Mouse (Mus musculus) neural tube, embryonic 15.5 days (tissue): ENCODE data around the gene Pfdn6. TPM values are rescaled to one million over a fixed set of nuclear protein-coding genes. Genes with fewer than 3 reads are reported as not detected.
"Not testable (repeated sequence)": the region's sequence is repeated elsewhere in the genome, so short reads cannot be mapped to it uniquely, and the experiment has no call there.

ENCODE experiments used
- ATAC-seq: fragments of 200-750 bp; cut with Nextera tagmentation; 2 replicates; pipeline ENCODE4 v1.8.0; 2017; ENCODE audit warnings: mild to moderate bottlenecking, moderate TSS enrichment, moderate library complexity; ENCODE audit not compliant: low FRiP score
- H3K27ac ChIP-seq: fragments of 300-500 bp; sonication (generic); replicated peaks from 2 replicates; pipeline ENCODE4 v1.5.1; 2015; ENCODE audit warnings: mild to moderate bottlenecking, inconsistent platforms
- H3K27me3 ChIP-seq: fragments of 300-500 bp; sonication (generic); replicated peaks from 2 replicates; pipeline ENCODE4 v1.6.1; 2015; ENCODE audit warnings: inconsistent platforms
- H3K36me3 ChIP-seq: fragments of 300-500 bp; sonication (generic); 2 replicates; pipeline ENCODE4 v1.6.1; 2015; ENCODE audit warnings: inconsistent platforms
- H3K4me1 ChIP-seq: fragments of 300-500 bp; sonication (generic); 2 replicates; pipeline ENCODE4 v1.6.1; 2015; ENCODE audit warnings: inconsistent platforms
- H3K4me2 ChIP-seq: fragments of 300-500 bp; sonication (generic); 2 replicates; pipeline ENCODE4 v1.6.1; 2015; ENCODE audit warnings: inconsistent platforms, mild to moderate bottlenecking, moderate library complexity
- H3K4me3 ChIP-seq: fragments of 300-500 bp; sonication (generic); replicated peaks from 2 replicates; pipeline ENCODE4 v1.5.1; 2015; ENCODE audit warnings: mild to moderate bottlenecking, inconsistent platforms
- H3K9ac ChIP-seq: fragments of 300-500 bp; sonication (generic); replicated peaks from 2 replicates; pipeline ENCODE4 v1.6.1; 2015; ENCODE audit warnings: mild to moderate bottlenecking, inconsistent platforms
- H3K9me3 ChIP-seq: fragments of 300-500 bp; sonication (generic); replicated peaks from 2 replicates; pipeline ENCODE4 v1.6.1; 2016; ENCODE audit warnings: inconsistent platforms
- WGBS: fragments of 180-500 bp; shearing (Covaris S2); methylation state at CpG from one replicate; pipeline ENCODE4 v1.1.7; 2015; ENCODE audit warnings: mixed read lengths; 5-methylcytosine and 5-hydroxymethylcytosine counted together
- polyA plus RNA-seq: library from polyadenylated mRNA; unstranded; fragments of >200 nt; fragmentation: Nextera tagmentation; extraction: Ambion mirVana; gene quantifications from 2 replicates; pipeline ENCODE4 v1.2.1, GENCODE M21; 2015

Pfdn6 gene
- polyA plus RNA-seq, 1 experiment from 2014 or later, result 183 TPM

GRCm38 (mm10) chr17:33954646-33955554, 14.8 kb upstream of the Pfdn6 start:
- Histone ChIP-seq H3K9me3 (no peaks in the 10 kb centered on the region), H3K4me2 (peak overlapping the region; percentile 83), H3K36me3 (peaks cover 35% of the 10 kb centered on the region), H3K27ac (peak overlapping the region; percentile 89), H3K4me3 (peak overlapping the region; percentile 85), H3K9ac (peak overlapping the region; percentile 90), H3K4me1 (peaks cover 67% of the 10 kb centered on the region), H3K27me3 (no peaks in the 10 kb centered on the region)
- WGBS, result under 1% methylated on average over 33 of the region's 33 CpGs
- peak; percentile 29; the same call in 1 of the 2 replicates for ATAC-seq

- peaks cover 75% of the 10 kb centered on the region for H3K4me1 ChIP-seq
- 34% methylated on average over 5 of the region's 5 CpGs for WGBS
- no peaks in the 10 kb centered on the region for H3K27me3 ChIP-seq
- H3K4me3 ChIP-seq, result peak overlapping the region; percentile 85
- peak overlapping the region; percentile 89; the same call in 1 of the 2 replicates for H3K27ac ChIP-seq
- ATAC-seq, result no peak
- H3K36me3 ChIP-seq, result peaks cover 34% of the 10 kb centered on the region
- H3K9me3 ChIP-seq, result no peaks in the 10 kb centered on the region
- H3K4me2 ChIP-seq, result peak overlapping the region; percentile 83
- peak overlapping the region; percentile 90 for H3K9ac ChIP-seq
These were observed 13.9 kb upstream of the Pfdn6 start for GRCm38 (mm10) chr17:33953961-33954565.

GRCm38 (mm10) chr17:33953310-33953709, 13.2 kb upstream of the Pfdn6 start:
- H3K4me3 ChIP-seq, result no peak overlapping the region
- WGBS, result 82% methylated on average over 3 of the region's 3 CpGs

DNA sequence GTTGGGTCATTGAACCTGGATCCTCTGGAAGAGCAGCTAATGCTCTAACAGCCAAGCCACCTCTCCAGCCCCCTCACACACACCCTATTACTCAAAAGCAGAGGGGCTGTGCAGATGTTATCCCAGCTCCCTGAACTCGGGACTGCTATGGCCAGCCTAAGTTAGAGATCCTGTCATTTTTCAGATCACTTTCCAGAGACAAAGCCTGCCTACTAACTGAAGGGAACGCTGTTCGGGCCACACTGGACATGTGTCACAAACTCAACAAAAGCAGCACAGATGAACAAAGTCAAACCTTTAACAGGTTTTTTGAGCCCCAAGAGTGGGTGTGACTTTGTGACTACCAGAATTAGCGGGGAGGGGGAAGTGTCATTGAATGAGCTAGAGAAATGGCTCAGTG, 12.7 kb upstream of the Pfdn6 start:
- Histone ChIP-seq H3K27ac (no peak overlapping the region), H3K9me3 (no peaks in the 10 kb centered on the region), H3K9ac (peak overlapping the region; percentile 18; the same call in 1 of the 2 replicates), H3K4me2 (no peak overlapping the region), H3K36me3 (peaks cover 31% of the 10 kb centered on the region), H3K4me3 (no peak overlapping the region), H3K27me3 (no peaks in the 10 kb centered on the region), H3K4me1 (peaks cover 85% of the 10 kb centered on the region)
- 80% methylated on average over 4 of the region's 4 CpGs for WGBS
- no peak for ATAC-seq

More at GRCm38 (mm10) chr17:33953310-33953709, 13.2 kb upstream of the Pfdn6 start:
- Histone ChIP-seq H3K27me3 (no peaks in the 10 kb centered on the region), H3K4me2 (peak overlapping the region; percentile 83; the same call in 1 of the 2 replicates), H3K36me3 (peaks cover 29% of the 10 kb centered on the region), H3K27ac (no peak overlapping the region), H3K9ac (peak overlapping the region; percentile 18; the same call in 1 of the 2 replicates), H3K4me1 (peaks cover 83% of the 10 kb centered on the region), H3K9me3 (no peaks in the 10 kb centered on the region)
- ATAC-seq, result no peak

- Histone ChIP-seq H3K4me2 (peak overlapping the region; percentile 96), H3K36me3 (peaks cover 36% of the 10 kb centered on the region), H3K4me3 (peak overlapping the region; percentile 59), H3K4me1 (peaks cover 78% of the 10 kb centered on the region), H3K27ac (peak overlapping the region; percentile 94; the same call in 1 of the 2 replicates)
- not testable (repeated sequence) for H3K27me3 ChIP-seq, H3K9ac ChIP-seq, H3K9me3 ChIP-seq, ATAC-seq
- 75% methylated on average over 13 of the region's 13 CpGs for WGBS
These were observed 11.9 kb upstream of the Pfdn6 start for GRCm38 (mm10) chr17:33952015-33952414.

DNA sequence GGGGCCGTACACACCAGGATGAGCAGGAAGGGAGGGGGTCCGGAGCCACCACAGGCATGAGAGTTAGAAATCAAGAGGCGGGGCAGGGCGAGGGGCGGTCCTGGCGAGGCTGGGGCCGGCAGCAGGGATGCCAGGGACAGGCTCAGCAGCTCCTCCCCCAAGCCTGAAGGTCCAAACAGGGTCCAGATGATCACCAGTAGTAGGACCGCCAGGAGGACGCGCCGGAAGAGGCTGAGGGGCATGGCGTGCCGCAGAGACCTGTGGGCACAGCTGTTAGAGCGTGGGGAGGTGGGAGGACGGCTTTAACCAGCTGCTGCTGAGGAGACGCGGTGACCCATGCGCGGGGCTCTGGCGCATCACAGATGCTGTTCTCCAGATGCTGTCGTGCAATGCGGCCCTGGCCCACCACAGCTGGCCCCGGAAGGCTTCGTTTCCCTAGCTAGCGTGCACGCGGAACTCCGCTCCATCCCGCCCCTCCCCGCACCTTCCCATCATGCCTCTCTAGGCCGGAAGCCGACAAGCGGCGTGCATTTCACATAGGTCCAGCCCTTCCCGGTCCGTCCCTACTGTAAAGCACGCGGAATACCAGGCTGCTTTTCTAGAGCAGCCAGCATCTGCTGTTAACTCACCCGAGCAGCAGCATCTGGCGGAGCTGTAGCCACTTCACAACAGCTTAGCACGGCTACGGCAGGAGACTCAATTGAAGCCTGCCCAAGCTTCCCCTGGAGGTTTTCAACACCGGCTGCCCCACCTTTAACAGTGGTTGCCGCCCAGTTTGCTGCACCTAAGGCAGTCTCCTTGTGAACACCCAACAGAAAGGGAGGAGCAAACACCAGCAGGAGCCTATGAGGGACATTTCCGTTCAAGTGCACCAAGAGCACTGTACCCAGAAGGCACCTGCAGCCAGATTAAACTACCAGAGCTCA, 11.1 kb upstream of the Pfdn6 start, which contains the start of gene B3galt4:
TSS of gene B3galt4 (minus strand) at position 468 of the 926 bp plus-strand sequence.
- peak within 1 kb of the TSS; percentile 77 for H3K9ac ChIP-seq
- peak within 1 kb of the TSS; percentile 94 for H3K27ac ChIP-seq
- H3K4me3 ChIP-seq, result peak within 1 kb of the TSS; percentile 59
- peak within 1 kb of the TSS; percentile 96 for H3K4me2 ChIP-seq
- no peaks in the 10 kb centered on the region for H3K27me3 ChIP-seq
- ATAC-seq, result peak; percentile 80
- H3K4me1 ChIP-seq, result peaks cover 71% of the 10 kb centered on the region
- peaks cover 39% of the 10 kb centered on the region for H3K36me3 ChIP-seq
- H3K9me3 ChIP-seq, result no peaks in the 10 kb centered on the region
- under 1% methylated on average over 45 of the region's 45 CpGs for WGBS

DNA sequence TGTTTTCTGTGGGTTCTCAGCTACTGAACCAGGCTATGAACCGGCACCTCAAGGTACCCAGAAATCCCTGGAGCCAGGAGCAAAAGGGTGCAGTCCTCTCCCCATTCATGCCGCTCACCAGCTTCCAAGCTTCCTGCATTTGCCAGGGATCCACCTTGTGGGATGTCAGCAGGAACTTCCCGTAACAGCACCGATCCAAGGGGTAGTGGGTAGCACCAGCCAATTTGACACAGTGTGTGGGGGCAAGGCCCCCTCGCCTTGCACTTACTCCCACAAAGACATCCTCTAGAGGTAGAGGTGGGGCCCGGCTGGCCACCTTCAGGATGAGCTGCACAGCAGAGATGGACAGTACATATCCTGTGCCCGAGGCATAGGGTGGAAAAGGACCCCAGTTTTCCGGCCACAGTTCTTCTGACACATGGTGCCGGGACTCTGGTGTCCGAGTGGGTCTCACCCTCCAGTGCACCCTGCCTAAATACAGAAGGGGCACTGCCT, 10.0 kb upstream of the Pfdn6 start:
- Histone ChIP-seq H3K36me3 (peaks cover 50% of the 10 kb centered on the region), H3K4me1 (peaks cover 70% of the 10 kb centered on the region), H3K9ac (peak overlapping the region; percentile 77), H3K27me3 (no peaks in the 10 kb centered on the region), H3K9me3 (no peaks in the 10 kb centered on the region), H3K4me2 (peak overlapping the region; percentile 96), H3K27ac (peak overlapping the region; percentile 94), H3K4me3 (peak overlapping the region; percentile 59)
- WGBS, result 74% methylated on average over 10 of the region's 10 CpGs
- no peak for ATAC-seq

DNA sequence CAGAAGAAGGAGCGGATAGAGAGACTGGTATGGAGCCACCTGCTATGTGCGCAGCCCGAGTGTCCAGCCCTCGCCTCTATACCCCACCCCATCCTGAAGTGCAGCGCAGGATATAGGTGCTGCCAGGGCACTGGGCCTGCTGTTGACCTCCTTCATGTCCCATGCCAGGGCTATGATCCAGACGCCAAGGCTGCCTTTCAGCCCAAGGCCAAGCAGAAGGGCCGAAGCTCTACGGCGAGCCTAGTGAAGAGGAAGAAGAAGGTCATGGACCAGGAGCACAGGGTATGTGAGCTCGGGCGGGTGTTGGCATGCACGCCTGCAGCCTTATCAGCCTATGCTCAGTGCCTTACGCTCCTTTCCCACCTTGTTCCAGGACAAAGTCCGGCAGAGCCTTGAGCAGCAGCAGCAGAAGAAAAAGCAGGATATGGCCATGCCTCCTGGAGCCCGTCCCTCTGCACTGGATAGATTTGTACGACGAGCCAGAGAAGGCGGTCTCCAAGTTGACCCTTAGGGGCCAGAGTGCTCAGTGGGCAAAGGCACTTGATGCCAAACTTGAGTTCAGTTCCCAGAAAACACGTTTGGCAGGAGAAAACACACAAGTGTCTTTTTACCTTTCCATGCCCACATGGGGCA, 8.9 kb upstream of the Pfdn6 start:
- peaks cover 61% of the 10 kb centered on the region for H3K4me1 ChIP-seq
- no peaks in the 10 kb centered on the region for H3K9me3 ChIP-seq
- no peaks in the 10 kb centered on the region for H3K27me3 ChIP-seq
- H3K9ac ChIP-seq, result no peak overlapping the region
- WGBS, result 89% methylated on average over 19 of the region's 19 CpGs
- H3K36me3 ChIP-seq, result peaks cover 57% of the 10 kb centered on the region
- peak overlapping the region; percentile 96 for H3K4me2 ChIP-seq
- no peak for ATAC-seq
- no peak overlapping the region for H3K4me3 ChIP-seq
- no peak overlapping the region for H3K27ac ChIP-seq

DNA sequence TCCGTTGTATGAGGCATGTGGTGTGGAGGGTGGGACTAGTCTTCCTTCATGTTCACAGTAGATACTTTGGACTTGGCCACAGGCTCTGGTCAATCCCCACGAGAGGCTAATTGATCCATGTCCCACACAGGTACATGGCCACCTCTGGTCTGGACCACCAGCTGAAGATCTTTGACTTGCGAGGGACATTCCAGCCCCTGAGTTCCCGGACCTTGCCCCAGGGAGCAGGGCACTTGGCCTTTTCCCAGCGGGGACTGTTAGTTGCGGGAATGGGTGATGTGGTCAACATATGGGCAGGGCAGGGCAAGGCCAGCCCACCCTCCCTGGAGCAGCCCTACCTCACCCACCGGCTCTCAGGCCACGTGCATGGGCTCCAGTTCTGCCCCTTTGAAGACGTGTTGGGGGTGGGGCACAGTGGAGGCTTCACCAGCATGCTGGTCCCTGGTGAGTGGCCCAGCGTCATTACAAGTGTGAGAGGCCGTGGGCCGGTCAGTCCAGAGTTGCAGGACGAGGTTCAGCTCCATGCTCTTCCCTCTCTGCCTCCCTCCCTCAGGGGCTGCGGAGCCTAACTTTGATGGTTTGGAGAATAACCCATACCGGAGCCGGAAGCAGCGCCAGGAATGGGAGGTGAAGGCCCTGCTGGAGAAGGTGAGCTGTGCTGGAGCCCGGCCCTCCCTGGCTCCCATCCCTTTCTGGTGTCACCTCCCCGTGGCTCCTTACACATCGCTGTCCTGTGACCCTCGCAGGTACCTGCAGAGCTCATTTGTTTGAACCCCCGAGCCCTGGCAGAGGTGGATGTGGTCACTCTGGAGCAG, 8.2 kb upstream of the Pfdn6 start:
- H3K9me3 ChIP-seq, result no peaks in the 10 kb centered on the region
- H3K9ac ChIP-seq, result no peak overlapping the region
- H3K4me3 ChIP-seq, result no peak overlapping the region
- H3K27ac ChIP-seq, result no peak overlapping the region
- peaks cover 60% of the 10 kb centered on the region for H3K36me3 ChIP-seq
- no peaks in the 10 kb centered on the region for H3K27me3 ChIP-seq
- no peak for ATAC-seq
- 90% methylated on average over 22 of the region's 22 CpGs for WGBS
- H3K4me2 ChIP-seq, result no peak overlapping the region
- H3K4me1 ChIP-seq, result peaks cover 54% of the 10 kb centered on the region
